Mouse (Mus musculus): ENCODE data around the gene Dzip1. TPM values are rescaled to one million over a fixed set of nuclear protein-coding genes. Genes with fewer than 3 reads are reported as not detected.

Gene Dzip1
- total RNA-seq, 1 experiment from 2014 or later, result 4.7 TPM

DNA sequence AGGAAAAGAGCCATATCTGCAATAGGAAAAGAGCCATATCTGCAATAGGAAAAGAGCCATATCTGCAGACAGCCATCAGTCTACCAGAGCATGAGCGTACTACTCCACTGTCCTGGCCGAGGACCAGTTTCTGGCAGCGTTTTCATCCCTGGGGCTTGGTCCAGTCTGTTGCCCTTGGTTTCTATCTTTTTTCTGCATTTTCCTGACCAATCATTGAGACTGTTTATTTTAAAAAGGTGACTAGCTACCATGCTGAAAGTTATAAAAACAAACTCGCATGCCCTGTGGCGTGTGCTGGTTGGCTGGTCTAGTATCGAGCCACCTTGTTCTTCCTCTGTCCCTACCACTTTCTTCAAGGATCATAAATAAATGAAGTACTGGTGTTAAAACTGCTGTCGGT lies 30.0 kb downstream of the Dzip1 start:
- ATAC-seq (replicated peaks in 1 of 2; ENCODE audit: insufficient read depth in 1 of 2, low FRiP score in 2 of 2, low TSS enrichment in 1 of 2, low read depth in 1 of 2, poor library complexity in 2 of 2, severe bottlenecking in 2 of 2), result no peak

DNA sequence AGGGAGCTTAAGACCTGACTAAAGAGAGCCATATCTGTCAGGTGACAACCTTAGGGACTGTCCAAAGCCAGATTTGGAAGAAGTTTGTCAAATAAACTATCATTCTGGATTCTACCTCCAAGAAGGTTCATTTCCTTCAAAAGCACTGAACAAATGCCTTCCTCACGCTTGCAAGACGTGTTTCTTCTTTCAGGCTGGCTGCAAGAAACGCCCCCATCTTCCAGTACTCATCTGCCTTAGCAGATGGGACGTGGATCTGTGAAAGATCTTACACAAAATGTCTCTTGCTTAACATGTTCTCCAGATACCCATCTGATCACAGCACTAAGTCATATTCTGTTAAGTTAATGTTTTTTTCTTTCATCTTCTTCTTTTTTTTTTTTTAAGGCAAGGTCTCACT lies 35.2 kb downstream of the Dzip1 start:
- ATAC-seq (replicated peaks in 1 of 2; ENCODE audit: insufficient read depth in 1 of 2, low FRiP score in 2 of 2, low TSS enrichment in 1 of 2, low read depth in 1 of 2, poor library complexity in 2 of 2, severe bottlenecking in 2 of 2), result no peak

DNA sequence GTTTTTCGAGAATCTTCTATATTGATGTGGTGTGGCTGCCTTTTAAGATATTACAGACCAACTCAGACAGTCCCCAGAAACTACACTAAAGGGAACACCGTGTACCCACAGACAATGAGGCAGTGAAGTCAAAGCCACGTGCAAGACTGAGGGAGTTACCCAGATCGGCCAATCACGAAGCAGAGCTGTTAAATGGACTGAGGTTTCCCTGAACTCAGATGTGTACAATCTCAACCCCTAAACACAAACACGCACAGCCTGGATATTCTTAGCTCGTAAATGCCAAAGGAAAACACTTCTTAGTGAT lies 41.1 kb downstream of the Dzip1 start:
- ATAC-seq (replicated peaks in 1 of 2; ENCODE audit: insufficient read depth in 1 of 2, low FRiP score in 2 of 2, low TSS enrichment in 1 of 2, low read depth in 1 of 2, poor library complexity in 2 of 2, severe bottlenecking in 2 of 2), result no peak

DNA sequence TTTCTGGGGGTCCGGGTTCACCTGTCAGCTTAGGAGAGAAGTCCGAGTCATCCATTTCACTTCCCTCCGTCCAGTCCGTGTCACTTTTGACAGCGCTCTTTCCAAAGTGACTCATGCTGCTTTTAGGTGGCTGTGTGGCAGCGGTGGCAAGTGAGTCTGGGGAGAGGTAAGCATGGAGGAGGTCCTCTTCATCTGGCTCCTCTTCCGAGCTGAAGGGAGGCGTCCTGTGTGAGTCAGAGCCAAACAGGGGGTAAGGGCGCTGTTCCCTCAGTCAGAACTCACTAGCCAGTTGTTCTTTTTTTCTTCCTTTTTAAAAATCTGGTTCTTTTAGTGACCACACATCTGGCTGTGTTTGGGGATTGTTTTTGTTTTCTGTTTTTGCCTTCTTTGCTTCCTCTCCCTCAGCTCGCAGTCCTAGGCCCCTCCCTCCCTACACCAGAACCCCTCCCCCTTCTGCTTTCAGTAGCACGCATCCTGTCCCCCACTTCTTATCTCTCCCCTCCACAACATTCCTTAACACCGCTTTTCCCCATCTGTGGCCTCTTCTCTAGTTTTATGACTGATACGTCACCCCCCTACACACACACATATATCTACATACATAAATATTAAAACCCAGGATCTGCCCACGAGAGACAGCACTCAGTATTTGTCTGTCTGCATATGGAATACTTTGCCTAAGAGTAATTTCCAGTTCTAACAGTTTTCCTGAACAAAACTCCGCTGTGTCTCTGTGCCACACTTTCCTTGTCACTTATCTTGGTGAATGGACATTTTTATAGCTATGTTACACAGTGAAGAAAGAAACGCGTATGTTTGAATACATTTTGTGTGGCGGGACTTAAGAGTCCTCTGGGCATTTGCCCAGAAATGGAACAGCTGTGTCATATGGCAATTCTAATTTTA lies 41.7 kb downstream of the Dzip1 start:
- ATAC-seq (replicated peaks in 1 of 2; ENCODE audit: insufficient read depth in 1 of 2, low FRiP score in 2 of 2, low TSS enrichment in 1 of 2, low read depth in 1 of 2, poor library complexity in 2 of 2, severe bottlenecking in 2 of 2), result peak in 1 of 2 experiments; percentile 22; a peak in 3 of 4 replicates

DNA sequence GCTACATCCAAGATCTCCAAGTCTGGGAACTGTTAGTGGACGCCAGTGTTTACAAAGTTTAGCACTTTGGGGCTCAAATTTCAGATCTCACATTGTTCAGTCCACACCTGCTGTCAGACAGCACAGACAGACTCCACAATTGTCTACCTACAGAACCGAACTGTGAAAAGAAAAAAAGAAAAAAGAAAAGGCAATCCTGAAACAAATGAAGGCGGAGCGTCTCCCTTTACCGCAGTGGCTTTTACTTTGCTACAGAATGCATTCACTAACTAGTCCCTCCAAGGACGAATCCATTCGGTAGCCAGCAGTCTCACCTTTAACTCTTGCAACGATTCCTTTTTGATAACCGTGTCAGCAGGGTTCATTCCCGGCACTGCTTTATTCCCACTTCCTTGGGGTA lies 44.6 kb downstream of the Dzip1 start:
- no peak for ATAC-seq (replicated peaks in 1 of 2; ENCODE audit: insufficient read depth in 1 of 2, low FRiP score in 2 of 2, low TSS enrichment in 1 of 2, low read depth in 1 of 2, poor library complexity in 2 of 2, severe bottlenecking in 2 of 2)

DNA sequence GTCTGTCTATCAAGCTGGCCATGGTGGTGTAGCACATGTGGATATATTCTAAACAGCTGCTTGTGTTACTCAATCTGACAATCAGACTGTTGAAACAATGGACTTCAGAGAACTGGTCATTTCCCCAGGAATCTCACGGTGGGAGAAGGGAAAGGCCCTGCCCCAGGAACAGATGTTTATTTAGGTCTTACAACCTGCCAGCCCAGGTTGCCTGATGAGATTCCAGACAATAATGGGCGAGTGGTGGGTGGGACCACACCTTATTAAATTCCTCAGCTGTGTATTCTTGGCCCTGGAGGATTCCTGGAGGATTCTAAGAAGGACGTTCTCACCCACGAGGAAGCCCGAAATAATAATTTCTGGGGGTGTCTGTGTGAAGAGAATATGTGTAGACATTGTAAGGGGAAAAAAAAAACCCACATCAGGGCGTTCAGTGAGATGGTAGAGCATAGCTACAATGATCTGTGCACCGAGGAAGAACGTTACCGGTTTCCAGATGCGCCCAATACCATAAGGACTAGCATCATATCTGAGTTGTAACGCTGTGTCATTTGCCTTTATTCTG lies 46.8 kb downstream of the Dzip1 start:
- ATAC-seq (replicated peaks in 1 of 2; ENCODE audit: insufficient read depth in 1 of 2, low FRiP score in 2 of 2, low TSS enrichment in 1 of 2, low read depth in 1 of 2, poor library complexity in 2 of 2, severe bottlenecking in 2 of 2), result no peak

DNA sequence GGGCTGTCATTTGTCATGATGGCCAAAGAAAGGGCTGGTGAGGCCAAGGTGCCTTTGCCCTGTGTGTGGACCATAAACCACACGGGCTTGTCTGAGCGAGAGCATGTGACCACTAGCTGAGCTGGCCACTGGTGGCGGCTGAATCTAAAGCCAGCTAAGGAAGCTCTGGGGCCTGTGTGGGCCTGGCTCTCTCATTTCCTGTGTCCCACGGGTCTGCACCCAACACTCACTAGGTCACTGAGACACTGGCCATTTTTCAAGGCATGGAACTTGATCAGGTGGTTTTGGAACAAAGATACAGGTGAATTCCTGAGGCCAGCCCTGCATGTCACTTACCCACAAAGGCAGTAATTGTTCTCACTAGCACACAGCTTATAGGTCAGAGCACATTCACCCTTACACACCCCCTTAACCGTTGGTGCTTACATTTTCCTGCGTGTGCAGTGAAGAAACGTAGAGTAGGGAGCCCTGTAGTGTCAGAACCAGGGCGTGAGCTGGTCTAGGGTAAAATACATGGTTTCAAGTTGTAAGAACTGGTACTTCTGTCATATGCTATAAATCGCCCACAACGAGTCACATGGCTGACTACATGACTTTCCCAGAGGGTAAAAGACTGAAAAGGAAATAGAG lies 50.4 kb downstream of the Dzip1 start:
- ATAC-seq (replicated peaks in 1 of 2; ENCODE audit: insufficient read depth in 1 of 2, low FRiP score in 2 of 2, low TSS enrichment in 1 of 2, low read depth in 1 of 2, poor library complexity in 2 of 2, severe bottlenecking in 2 of 2), result no peak

DNA sequence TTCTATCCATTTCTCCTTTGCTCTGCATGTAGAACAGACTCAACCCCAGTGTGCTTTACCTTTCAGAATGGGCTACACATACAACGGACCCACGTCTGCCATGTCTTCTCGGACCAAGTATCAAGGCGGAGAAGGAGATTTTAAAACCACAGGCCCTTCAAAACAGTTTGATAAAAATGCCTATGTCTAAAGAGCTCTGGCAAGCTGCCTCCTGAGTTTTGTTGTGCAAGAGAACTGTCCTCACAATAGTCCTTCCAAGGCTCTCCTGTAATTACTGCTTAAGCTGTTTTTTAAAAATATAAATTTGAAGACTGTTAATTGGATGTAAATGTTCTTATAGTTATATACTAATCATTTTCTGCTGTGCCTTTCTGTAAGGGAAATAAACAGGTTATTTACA lies 51.1 kb downstream of the Dzip1 start:
- no peak for ATAC-seq (replicated peaks in 1 of 2; ENCODE audit: insufficient read depth in 1 of 2, low FRiP score in 2 of 2, low TSS enrichment in 1 of 2, low read depth in 1 of 2, poor library complexity in 2 of 2, severe bottlenecking in 2 of 2)

DNA sequence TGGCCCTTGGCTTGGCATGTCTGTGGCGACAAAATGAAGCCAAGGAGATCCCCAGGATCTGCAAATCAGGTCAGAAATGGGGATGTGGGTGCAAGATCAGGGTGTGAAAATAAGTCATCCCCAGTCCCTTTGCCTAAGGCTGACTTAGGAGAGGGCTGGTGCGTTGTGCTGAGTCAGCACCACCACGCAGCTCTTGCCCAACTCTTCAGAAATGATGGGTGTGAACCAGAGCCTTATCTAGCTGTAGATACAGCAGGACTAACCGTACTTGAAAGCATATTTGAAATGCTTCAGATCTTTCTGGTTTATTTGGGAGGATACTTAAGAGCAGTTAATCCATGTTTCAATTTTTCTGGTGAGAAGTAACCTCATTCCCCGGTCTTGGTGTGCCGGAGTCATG lies 55.5 kb downstream of the Dzip1 start:
- ATAC-seq (replicated peaks in 1 of 2; ENCODE audit: insufficient read depth in 1 of 2, low FRiP score in 2 of 2, low TSS enrichment in 1 of 2, low read depth in 1 of 2, poor library complexity in 2 of 2, severe bottlenecking in 2 of 2), result peak in 1 of 2 experiments; percentile 55; a peak in 1 of 4 replicates

DNA sequence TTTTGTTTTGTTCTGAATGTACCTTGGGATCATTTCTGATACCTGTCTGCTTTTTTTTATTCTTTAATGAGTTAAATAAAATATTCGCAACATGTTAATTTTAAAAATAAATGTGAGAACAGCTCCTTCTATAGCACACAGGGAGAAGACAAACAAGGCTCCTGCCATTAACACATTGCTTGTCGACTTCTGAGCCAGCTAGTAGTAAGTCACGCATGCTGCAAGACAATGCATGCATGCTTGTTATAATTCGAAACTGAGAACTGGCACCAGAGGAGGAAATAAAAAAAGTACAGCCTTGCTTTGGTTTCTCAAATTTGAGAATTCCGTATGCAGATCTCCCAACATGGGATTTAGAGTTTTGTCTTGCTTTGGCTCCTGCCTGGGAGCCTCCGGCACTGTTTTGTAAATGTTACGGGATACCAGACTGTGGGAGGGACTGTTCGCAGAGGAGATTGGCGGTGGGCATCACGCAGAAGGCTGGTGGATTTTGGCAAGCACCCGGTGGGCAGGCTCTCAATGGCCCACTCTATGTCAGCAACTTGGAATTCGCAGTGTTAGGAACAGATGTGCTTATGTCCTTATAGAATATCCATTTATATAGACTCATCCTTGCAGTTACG lies 57.0 kb downstream of the Dzip1 start:
- no peak for ATAC-seq (replicated peaks in 1 of 2; ENCODE audit: insufficient read depth in 1 of 2, low FRiP score in 2 of 2, low TSS enrichment in 1 of 2, low read depth in 1 of 2, poor library complexity in 2 of 2, severe bottlenecking in 2 of 2)

DNA sequence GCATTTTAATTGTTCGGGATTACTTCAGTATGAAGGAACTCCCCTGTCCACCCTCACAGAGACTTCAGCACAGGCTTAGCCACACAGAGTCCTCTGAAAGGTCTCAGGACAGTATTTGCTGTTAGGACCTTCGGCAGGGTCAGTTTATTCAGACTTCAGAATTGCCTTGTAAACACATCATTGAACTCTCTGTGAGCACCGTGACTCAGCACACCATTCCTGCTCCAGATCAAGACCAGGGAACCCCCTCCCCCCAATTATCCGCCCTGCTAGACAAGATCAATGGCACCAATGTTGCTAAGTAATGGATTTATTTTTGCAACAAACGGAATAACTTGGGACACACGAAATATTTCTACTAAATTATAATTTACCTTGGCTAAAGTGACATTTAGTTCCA lies 57.9 kb downstream of the Dzip1 start:
- no peak for ATAC-seq (replicated peaks in 1 of 2; ENCODE audit: insufficient read depth in 1 of 2, low FRiP score in 2 of 2, low TSS enrichment in 1 of 2, low read depth in 1 of 2, poor library complexity in 2 of 2, severe bottlenecking in 2 of 2)

DNA sequence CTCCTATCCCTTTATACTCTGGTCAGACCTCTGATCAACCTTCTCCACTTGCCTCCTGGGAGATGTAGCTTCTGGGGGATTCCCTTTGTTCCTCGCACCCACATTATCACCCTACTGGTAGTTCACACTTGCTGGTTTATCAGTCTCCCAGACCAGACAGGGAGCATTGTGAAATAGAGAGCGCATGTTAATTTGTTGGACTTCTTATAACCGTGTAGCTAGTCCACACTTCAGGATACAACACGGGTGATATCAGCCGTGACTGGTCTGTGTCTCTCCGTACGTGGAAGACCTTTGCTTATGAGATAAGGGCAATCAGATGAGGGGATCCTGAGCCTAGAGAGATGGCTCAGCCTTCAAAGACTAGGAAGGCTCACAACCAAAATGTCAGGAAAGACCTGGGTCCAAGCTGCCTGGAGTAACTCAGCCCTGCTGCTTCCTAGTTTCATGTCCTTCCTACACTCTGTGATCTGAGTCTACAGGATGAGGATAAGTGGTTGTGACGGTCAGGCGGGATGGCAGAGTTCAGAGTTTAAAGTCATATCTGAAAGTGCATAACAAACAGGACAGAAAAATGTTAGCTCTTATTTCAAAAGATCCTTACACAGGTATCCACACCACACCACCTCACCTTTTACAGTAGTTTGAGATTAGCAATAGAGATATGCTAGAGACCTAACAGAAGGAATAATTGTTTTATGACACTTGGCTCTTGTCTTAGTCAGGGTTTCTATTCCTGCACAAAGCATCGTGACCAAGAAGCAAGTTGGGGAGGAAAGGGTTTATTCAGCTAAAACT lies 59.0 kb downstream of the Dzip1 start:
- no peak for ATAC-seq (replicated peaks in 1 of 2; ENCODE audit: insufficient read depth in 1 of 2, low FRiP score in 2 of 2, low TSS enrichment in 1 of 2, low read depth in 1 of 2, poor library complexity in 2 of 2, severe bottlenecking in 2 of 2)

DNA sequence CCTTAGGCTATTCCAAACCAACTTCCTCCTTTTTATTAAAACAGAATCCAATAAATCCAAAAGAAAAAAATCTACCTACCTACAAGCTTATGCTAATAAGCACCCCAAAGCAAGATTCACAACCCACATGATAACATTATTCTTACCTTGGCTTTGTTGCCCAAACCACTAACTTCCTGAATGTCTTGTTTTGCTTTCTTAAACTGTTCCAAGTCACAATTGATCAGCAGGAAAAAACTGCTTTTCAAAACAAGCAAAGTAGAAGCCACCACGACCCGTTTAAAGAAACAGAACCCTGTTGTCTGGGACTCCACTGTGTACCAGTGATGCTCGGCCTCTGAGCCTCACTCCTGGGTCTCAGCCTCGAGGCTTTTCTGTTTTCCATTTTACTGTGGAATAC lies 60.4 kb downstream of the Dzip1 start:
- peak in 1 of 2 experiments; percentile 9; a peak in 1 of 4 replicates for ATAC-seq (replicated peaks in 1 of 2; ENCODE audit: insufficient read depth in 1 of 2, low FRiP score in 2 of 2, low TSS enrichment in 1 of 2, low read depth in 1 of 2, poor library complexity in 2 of 2, severe bottlenecking in 2 of 2)

DNA sequence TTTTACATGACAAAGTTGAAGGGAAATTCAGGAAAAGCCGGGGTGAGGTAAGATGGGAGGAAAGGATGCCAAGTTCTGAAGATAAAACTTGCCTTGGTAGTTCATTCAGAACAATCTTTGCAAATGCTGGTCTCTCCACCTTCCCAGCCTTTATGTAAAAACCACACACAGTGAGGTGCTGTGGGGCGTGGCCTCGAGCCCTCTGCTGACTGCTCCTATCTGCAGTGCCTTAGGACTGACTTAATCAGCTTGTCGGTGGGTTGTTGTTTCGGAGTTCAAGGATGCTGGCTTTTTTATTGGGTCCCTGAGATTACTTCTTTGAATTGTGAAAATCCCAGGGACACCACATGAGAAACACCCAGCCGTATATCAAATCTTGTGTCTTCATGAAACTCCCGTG lies 63.0 kb downstream of the Dzip1 start:
- no peak for ATAC-seq (replicated peaks in 1 of 2; ENCODE audit: insufficient read depth in 1 of 2, low FRiP score in 2 of 2, low TSS enrichment in 1 of 2, low read depth in 1 of 2, poor library complexity in 2 of 2, severe bottlenecking in 2 of 2)

DNA sequence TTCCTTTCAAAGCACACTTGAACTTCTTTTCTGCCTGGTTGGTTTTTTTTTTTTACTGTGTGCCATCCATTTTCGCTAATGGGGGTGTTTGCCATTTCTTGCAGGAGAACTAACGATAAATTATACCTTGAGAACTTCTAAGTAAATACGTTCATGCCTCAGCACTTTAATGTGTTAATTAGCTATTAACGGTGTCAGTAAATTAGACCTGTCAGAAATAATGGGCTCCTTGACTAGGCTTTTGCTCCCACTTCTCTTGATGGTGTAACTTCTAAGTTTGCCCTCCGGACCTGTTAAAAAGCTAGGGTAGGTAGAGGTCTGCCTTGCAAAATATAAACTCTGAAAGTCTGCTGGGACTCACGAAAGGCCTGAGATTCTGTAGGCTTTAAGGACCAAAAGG lies 66.9 kb downstream of the Dzip1 start:
- no peak for ATAC-seq (replicated peaks in 1 of 2; ENCODE audit: insufficient read depth in 1 of 2, low FRiP score in 2 of 2, low TSS enrichment in 1 of 2, low read depth in 1 of 2, poor library complexity in 2 of 2, severe bottlenecking in 2 of 2)

DNA sequence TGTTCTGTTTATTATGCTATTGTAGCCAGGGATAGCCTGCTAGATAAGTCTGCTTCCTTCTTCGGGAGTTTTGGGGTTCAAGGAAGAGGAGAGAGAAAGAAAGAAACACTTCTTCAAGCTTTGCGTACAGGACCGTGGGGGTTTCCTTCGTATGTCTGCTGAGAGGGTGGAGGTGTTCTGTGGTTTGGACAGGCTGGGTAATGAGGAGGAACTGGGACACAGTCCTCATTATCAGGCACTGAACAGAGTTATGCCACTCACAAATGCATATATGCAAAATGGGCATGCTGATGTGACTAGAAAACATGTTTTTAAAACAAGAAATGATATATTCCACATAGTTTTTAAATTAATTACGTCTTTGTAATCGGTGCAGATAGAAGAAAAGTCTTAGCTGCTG lies 68.7 kb downstream of the Dzip1 start:
- no peak for ATAC-seq (replicated peaks in 1 of 2; ENCODE audit: insufficient read depth in 1 of 2, low FRiP score in 2 of 2, low TSS enrichment in 1 of 2, low read depth in 1 of 2, poor library complexity in 2 of 2, severe bottlenecking in 2 of 2)

DNA sequence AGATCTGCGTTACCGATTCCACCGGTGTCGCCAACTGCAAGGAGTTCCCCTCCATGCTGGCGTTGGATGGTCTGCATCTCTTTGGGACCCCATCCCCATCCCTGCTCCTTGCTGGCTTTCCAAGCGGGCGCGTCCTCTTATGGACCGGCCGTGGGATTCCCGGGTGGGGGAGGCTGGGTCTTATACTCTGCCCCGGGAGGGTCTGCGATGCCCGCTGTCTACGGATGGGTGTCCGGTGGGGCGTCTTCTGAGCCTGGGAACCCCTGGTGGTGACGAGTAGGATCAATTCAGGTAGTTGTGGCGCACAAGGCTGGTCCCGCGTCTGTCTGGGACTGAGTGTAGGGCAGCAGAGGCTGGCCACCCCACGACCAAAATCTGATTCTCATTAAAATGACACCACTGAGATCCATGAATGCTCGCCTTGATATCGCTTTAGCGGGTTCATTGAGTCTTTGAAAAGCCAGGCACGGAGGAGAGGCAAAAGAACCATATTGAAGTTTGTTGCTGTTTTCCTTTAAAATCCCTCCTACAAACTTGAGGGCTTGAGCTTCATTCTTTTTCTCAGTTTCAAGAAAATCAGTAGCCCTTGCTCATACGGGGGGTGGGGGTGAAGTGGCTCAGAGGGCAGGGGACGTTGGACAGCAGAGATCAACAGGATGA lies 70.0 kb downstream of the Dzip1 start:
- peak; percentile 25 to 54; a peak in 3 of 4 replicates for ATAC-seq (replicated peaks in 1 of 2; ENCODE audit: insufficient read depth in 1 of 2, low FRiP score in 2 of 2, low TSS enrichment in 1 of 2, low read depth in 1 of 2, poor library complexity in 2 of 2, severe bottlenecking in 2 of 2)

All from hematopoietic stem cell, adult 5-6 weeks (primary cell).